Mouse (Mus musculus) lung, embryonic 16.5 days (tissue): ENCODE measurements at regions not wholly inside any gene's neighbourhood (a gene's known extent, or its start where the extent isn't known, plus 50 kb on each side); places are given as distances from the start of the nearest gene placed in this dataset.
A peak's percentile ranks its signal among the peaks of the same experiment; 100 is the strongest.

Experiments
- ATAC-seq: fragments of 200-750 bp; cut with Nextera tagmentation; 2 replicates; pipeline ENCODE4 v1.8.0; 2017; ENCODE audit warnings: low read depth, mild to moderate bottlenecking, moderate library complexity
- H3K27ac ChIP-seq: fragments of 300-500 bp; sonication (generic); 2 replicates; pipeline ENCODE4 v1.5.1; 2014; ENCODE audit warnings: mild to moderate bottlenecking, control low read depth, low read length
- H3K27me3 ChIP-seq: fragments of 300-500 bp; sonication (generic); 2 replicates; pipeline ENCODE4 v1.6.1; 2014; ENCODE audit warnings: low read depth, low read length, mixed read lengths; ENCODE audit not compliant: control insufficient read depth, insufficient read depth
- H3K36me3 ChIP-seq: fragments of 300-500 bp; sonication (generic); 2 replicates; pipeline ENCODE4 v1.6.1; 2014; ENCODE audit warnings: low read length; ENCODE audit not compliant: control insufficient read depth, insufficient read depth
- H3K4me1 ChIP-seq: fragments of 300-500 bp; sonication (generic); replicated peaks from 2 replicates; pipeline ENCODE4 v1.6.1; 2014; ENCODE audit warnings: low read length, mixed read lengths; ENCODE audit not compliant: control insufficient read depth, insufficient read depth
- H3K4me2 ChIP-seq: fragments of 300-500 bp; sonication (generic); 2 replicates; pipeline ENCODE4 v1.6.1; 2014; ENCODE audit warnings: low read depth, low read length, control low read depth
- H3K4me3 ChIP-seq: fragments of 300-500 bp; sonication (generic); 2 replicates; pipeline ENCODE4 v1.5.1; 2014; ENCODE audit warnings: mild to moderate bottlenecking, low read length, control low read depth
- H3K9ac ChIP-seq: fragments of 300-500 bp; sonication (generic); 2 replicates; pipeline ENCODE4 v1.6.1; 2014; ENCODE audit warnings: low read length, control low read depth
- H3K9me3 ChIP-seq: fragments of 300-500 bp; sonication (generic); 2 replicates; pipeline ENCODE4 v1.6.1; 2016; ENCODE audit warnings: low read length; ENCODE audit not compliant: control insufficient read depth
- WGBS: fragments of 180-500 bp; shearing (Covaris S2); extraction: QIAGEN DNeasy Blood & Tissue Kit; methylation state at CpG from one replicate; pipeline ENCODE4 v1.1.7; 2014; 5-methylcytosine and 5-hydroxymethylcytosine counted together

DNA sequence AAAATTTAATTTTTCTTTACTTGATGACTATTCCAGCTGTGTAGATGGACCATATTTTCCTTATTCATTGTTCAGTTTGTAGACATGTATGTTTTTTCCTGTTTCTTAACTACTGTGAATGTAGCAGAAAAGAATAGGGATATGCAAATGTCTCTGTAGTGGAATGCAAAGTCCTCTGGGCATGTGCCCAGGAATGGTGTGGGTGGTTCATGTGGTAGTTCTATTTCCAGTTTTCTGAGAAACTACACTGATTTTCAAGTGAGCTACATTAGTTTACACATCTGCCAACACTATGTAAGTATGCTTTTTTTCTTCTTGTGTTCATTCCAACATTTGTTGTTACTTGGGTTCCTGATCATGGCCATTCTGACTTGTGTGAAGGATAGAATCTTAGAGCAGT lies 628.0 kb downstream of the Plod2 start:
- ATAC-seq: no peak
- Histone ChIP-seq H3K27me3 (no peaks in the 10 kb centered on the region), H3K4me3 (no peak overlapping the region), H3K27ac (no peak overlapping the region), H3K9ac (no peak overlapping the region), H3K4me2 (no peak overlapping the region), H3K9me3 (no peaks in the 10 kb centered on the region), H3K36me3 (no peaks in the 10 kb centered on the region), H3K4me1 (no peaks in the 10 kb centered on the region)

DNA sequence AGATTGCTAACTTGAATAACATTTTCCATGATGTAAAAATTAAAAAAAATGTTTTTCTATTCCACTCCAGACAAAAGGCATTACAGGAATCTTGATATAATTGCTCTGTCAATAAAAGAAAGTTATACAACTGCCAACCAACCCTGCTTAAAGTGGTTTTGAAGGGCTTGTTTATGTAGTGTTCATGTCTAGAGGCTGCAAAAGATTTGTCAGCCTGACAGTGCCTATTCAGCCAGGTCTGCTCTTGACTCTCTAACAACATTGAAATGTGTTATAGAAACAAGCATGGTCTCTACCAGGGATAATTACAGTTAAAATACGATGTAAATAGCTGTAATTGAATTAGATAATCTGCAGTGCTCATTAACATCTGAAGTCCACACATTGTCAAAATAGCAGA lies 644.6 kb downstream of the Plod2 start:
- Histone ChIP-seq H3K9me3 (no peaks in the 10 kb centered on the region), H3K36me3 (no peaks in the 10 kb centered on the region), H3K27ac (no peak overlapping the region), H3K4me1 (no peaks in the 10 kb centered on the region), H3K9ac (no peak overlapping the region), H3K4me2 (no peak overlapping the region), H3K27me3 (no peaks in the 10 kb centered on the region), H3K4me3 (no peak overlapping the region)
- ATAC-seq: peak; percentile 76
- 46% methylated on average over 1 of the region's 1 CpGs for WGBS

DNA sequence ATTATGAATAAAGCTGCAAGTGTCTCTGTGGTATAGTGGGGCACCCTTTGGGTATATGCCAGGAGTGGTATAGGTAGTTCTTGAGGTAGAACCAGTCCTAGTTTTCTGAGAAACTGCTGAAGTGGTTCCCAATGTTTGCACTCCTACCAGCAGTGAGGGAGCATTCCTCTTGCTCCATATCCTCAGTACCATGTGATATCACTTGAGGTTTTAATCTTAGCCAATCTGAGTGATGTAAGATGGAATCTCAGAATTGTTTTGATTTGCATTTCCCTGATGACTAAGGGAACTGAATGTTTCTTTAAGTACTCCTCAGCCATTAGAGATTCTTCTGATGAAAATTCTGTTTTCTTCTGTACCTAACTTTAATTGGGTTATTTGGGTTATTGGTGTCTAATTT lies 690.5 kb downstream of the Plod2 start:
- no peak overlapping the region for H3K4me2 ChIP-seq
- H3K9me3 ChIP-seq: no peaks in the 10 kb centered on the region
- no peak overlapping the region for H3K27ac ChIP-seq
- H3K27me3 ChIP-seq: no peaks in the 10 kb centered on the region
- no peaks in the 10 kb centered on the region for H3K36me3 ChIP-seq
- no peak for ATAC-seq
- H3K4me3 ChIP-seq: no peak overlapping the region
- H3K9ac ChIP-seq: no peak overlapping the region
- no peaks in the 10 kb centered on the region for H3K4me1 ChIP-seq

DNA sequence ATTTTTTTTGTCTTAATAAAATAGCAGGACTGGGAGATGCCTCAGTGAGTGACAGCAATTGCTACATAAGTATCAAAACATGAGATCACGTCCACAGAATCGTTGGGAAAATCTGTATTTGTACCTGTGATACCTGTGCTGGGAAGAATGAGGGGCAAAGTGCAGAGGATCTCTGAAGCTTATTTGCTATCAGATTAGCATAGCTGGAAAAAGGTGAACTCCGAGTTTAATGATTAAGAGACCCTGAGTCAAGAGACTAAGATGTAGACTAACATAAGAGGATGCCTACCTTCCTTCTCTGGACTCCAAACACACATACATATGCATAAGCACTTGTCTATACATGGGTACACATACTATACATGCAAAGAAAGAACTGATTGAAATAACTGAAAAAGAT lies 710.1 kb downstream of the Plod2 start:
- 66% methylated on average over 3 of the region's 3 CpGs for WGBS
- Histone ChIP-seq H3K36me3 (no peaks in the 10 kb centered on the region), H3K4me3 (no peak overlapping the region), H3K9ac (no peak overlapping the region), H3K4me1 (no peaks in the 10 kb centered on the region), H3K9me3 (no peaks in the 10 kb centered on the region), H3K27ac (no peak overlapping the region), H3K27me3 (no peaks in the 10 kb centered on the region), H3K4me2 (no peak overlapping the region)
- no peak for ATAC-seq

DNA sequence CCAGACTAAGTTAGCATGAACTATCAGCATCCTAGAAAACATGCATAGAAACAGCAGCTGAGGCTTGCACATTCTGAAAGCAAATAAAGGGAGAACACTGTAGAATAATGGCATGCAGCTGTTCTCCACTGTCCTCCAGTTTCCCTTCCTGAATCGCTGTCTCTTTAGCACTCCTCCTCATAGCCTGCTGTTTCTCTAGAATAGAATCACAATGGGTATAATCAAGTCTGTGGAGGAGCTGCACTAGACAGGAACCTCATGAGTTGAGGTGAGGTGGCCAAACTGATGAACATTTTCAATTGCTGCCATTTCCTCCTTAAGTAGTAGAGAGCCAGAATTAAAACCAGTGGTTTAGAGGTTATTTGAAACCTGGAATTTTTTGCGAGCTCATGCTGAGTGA lies 755.3 kb downstream of the Plod2 start:
- Histone ChIP-seq H3K9ac (no peak overlapping the region), H3K9me3 (no peaks in the 10 kb centered on the region), H3K36me3 (no peaks in the 10 kb centered on the region), H3K4me3 (no peak overlapping the region), H3K4me1 (no peaks in the 10 kb centered on the region), H3K27ac (no peak overlapping the region), H3K4me2 (no peak overlapping the region), H3K27me3 (no peaks in the 10 kb centered on the region)
- ATAC-seq: no peak
- 71% methylated on average over 2 of the region's 2 CpGs for WGBS

DNA sequence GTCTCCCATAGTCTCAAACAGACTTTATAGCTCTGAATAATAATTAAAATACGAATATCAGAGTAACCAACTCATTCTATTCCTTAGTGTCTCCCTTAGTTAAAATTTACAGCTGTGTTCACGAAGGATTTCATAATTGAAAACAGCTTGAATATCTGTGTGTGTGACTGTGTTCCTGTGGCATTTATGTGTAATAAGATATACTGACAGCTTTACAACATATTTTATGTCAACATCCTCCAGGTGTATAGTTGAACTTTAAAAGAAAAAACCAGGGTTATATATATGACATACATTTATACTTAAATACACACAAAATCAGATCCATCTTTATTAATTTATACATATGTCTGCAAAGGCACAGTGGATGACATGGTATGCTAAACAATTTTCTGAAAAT lies 764.7 kb downstream of the Plod2 start:
- Histone ChIP-seq H3K4me2 (no peak overlapping the region), H3K27me3 (no peaks in the 10 kb centered on the region), H3K9me3 (no peaks in the 10 kb centered on the region), H3K36me3 (no peaks in the 10 kb centered on the region), H3K4me1 (no peaks in the 10 kb centered on the region), H3K9ac (no peak overlapping the region), H3K27ac (no peak overlapping the region), H3K4me3 (no peak overlapping the region)
- 60% methylated on average over 2 of the region's 2 CpGs for WGBS
- ATAC-seq: no peak

DNA sequence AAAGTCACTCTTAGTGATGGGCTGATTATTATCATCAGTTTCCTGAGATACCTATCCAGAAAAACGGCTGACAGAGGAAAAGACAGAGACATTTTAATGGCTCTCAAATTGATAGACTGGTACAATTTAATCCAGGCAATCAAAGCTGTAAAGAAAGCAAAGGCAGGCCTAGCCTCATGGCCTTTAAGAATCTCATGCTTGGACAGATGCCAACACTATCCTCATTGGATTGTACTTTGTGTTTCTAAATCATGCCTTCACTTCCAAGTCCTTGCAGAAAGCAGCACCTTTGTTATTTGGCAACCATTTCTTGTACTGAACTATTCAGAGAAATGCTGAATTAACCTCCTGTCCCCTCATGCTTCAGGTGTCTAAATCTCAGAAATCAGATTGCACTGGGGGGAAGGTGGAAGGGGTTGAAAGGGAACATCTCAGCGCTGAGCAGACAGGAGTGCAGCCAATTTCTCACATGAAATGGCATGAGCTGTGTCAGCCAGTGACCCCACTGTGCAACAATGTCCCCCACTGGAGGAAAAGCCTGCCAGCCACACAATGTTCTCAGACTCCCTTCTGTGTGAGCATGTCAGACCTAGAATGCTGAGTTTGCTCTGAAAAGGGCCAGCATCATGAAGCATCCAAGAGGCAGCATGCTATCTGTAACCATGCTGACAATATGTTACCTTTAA lies 787.1 kb downstream of the Plod2 start:
- Histone ChIP-seq H3K4me3 (no peak overlapping the region), H3K27ac (no peak overlapping the region), H3K36me3 (no peaks in the 10 kb centered on the region), H3K4me2 (no peak overlapping the region), H3K27me3 (no peaks in the 10 kb centered on the region), H3K4me1 (no peaks in the 10 kb centered on the region), H3K9me3 (no peaks in the 10 kb centered on the region), H3K9ac (no peak overlapping the region)
- 36% methylated on average over 2 of the region's 2 CpGs for WGBS
- ATAC-seq: no peak
